Mouse (Mus musculus) erythroblast, adult 5-6 weeks (primary cell): ENCODE measurements around the gene Casr. TPM values are rescaled to one million over a fixed set of nuclear protein-coding genes. Genes with fewer than 3 reads are reported as not detected.

Experiments
- ATAC-seq: replicated peaks from 2 replicates; pipeline ENCODE4 v1.8.0; 2016; ENCODE audit warnings: moderate number of reproducible peaks, mild to moderate bottlenecking, moderate TSS enrichment, inconsistent platforms; ENCODE audit not compliant: poor library complexity, low FRiP score, severe bottlenecking
- total RNA-seq, 2 experiments: library from RNA; stranded (forward) in 1 of 2; stranded (reverse) in 1 of 2; fragments of 150-400 nt in 1 of 2; fragments of 200-764, 138-1000 nt in 1 of 2; gene quantifications; 2 replicates each; pipeline versions ENCODE4 v1.2.3 to v1.2.4; 2015 to 2017; ENCODE audit warnings: low replicate concordance in 2 of 2

Casr gene
- total RNA-seq, 2 experiments from 2014 or later = not detected

GRCm38 (mm10) chr16:36460426-36460825 is 101.5 kb downstream of the Casr start:
- ATAC-seq = no peak

DNA sequence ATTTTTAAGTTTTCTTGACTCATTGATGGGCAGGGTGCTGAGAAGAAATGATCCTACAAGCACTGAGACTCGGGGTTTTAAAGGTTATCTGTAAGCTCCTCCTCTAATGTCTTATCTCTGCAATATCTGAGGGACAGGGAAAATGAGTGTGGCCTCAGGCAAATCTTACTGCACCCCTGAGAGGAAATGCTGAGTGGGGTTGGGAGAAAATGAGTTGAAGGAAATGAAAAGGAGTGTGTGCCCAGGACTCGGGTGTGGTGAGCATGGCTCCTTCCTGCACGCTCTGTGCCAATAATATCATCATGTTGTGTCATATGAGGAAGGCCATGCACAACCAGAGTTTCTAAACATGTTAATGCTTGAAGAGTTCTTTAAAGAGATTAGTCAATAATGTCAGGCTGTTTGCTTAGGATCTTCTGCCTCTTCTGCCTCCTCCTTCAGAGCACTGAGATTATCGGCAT is 106.6 kb downstream of the Casr start, which contains the start of gene Stfa3:
Stfa3 (minus strand) TSS at position 51 of the 461 bp plus-strand sequence.
- ATAC-seq = no peak

Other genes starting within 250 kb of the Casr start
- not detected in 2 replicates for gene BC117090, start 227.8 kb downstream of the Casr start, total RNA-seq (2015; ENCODE audit: low replicate concordance)
- gene BC117090, start 227.8 kb downstream of the Casr start, total RNA-seq (2017; ENCODE audit: low replicate concordance) = not detected in 2 replicates
- gene BC100530, start 194.4 kb downstream of the Casr start, total RNA-seq (2015; ENCODE audit: low replicate concordance) = 4.2 TPM in 1 of 2 replicates, not detected in the other
- 8.6 TPM in 1 of 2 replicates, not detected in the other for gene BC100530, start 194.4 kb downstream of the Casr start, total RNA-seq (2017; ENCODE audit: low replicate concordance)
- not detected in 2 replicates for gene Stfa2, start 153.7 kb downstream of the Casr start, total RNA-seq (2015; ENCODE audit: low replicate concordance)
- not detected in 2 replicates for gene Stfa2, start 153.7 kb downstream of the Casr start, total RNA-seq (2017; ENCODE audit: low replicate concordance)
- 3.1 TPM in 1 of 2 replicates, not detected in the other for gene Stfa3, start 106.7 kb downstream of the Casr start, total RNA-seq (2015; ENCODE audit: low replicate concordance)
- 9.5 TPM in 1 of 2 replicates, not detected in the other for gene Stfa3, start 106.7 kb downstream of the Casr start, total RNA-seq (2017; ENCODE audit: low replicate concordance)
- 6.7 and 10.2 TPM in 2 replicates for gene Cd86, start 103.9 kb upstream of the Casr start, total RNA-seq (2015; ENCODE audit: low replicate concordance)
- 6.6 and 12.8 TPM in 2 replicates for gene Cd86, start 103.9 kb upstream of the Casr start, total RNA-seq (2017; ENCODE audit: low replicate concordance)
- gene Ildr1, start 131.8 kb upstream of the Casr start, total RNA-seq (2015; ENCODE audit: low replicate concordance) = not detected in 2 replicates
- gene Ildr1, start 131.8 kb upstream of the Casr start, total RNA-seq (2017; ENCODE audit: low replicate concordance) = not detected in 2 replicates
- gene Slc15a2, start 222.8 kb upstream of the Casr start, total RNA-seq (2015; ENCODE audit: low replicate concordance) = 112 and 136 TPM in 2 replicates
- 195 and 265 TPM in 2 replicates for gene Slc15a2, start 222.8 kb upstream of the Casr start, total RNA-seq (2017; ENCODE audit: low replicate concordance)